Mouse (Mus musculus) heart, adult 11 months (tissue): ENCODE results near the gene A030014E15Rik.
"Not testable (repeated sequence)": the region's sequence is repeated elsewhere in the genome, so short reads cannot be mapped to it uniquely, and the experiment has no call there.

Source experiments
- DNase-seq: peaks from one replicate; pipeline ENCODE4 v3.0.0; 2022

A030014E15Rik gene

DNA sequence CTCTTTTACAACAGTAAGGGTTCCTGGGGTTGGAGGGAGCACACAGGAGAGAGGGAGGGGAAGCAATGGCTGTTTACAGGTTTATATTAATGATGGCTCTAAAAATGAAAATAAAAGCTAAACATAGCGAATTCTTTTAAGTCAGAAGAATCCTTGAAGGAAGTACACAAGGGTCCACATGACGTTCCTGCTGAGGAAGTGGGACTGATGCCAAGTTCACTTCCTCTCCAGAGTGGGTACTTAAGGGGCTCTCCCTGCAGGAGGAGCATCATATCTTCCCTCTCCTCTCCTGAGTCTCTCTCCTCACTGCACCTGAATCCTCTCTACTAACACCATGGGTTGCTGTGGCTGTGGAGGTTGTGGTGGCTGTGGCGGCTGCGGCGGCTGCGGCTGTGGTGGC is at the start of gene A030014E15Rik:
Gene A030014E15Rik, plus strand, starts transcription at position 268 of the 400 bp plus-strand sequence.
- peak; percentile 90 for DNase-seq

DNA sequence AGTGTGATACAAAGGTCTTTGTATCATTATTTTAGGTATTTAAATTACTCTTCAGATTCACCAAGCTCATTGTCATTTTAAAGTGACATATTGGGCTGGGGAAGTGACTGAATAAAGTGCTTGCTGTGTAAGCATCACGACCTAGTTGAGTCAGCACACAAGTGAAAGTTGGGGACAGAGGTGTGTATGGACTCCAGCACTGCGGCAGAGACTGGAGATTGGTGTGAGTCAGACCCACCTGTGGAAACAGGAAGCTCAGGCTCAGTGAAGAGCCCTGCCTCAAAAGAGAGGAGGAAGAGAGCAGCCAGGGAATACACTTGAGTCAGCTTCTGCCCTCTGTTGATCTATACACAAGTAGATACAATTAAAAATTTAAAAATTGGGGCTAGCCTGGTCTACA is 45.5 kb upstream of the A030014E15Rik start:
- no peak for DNase-seq

DNA sequence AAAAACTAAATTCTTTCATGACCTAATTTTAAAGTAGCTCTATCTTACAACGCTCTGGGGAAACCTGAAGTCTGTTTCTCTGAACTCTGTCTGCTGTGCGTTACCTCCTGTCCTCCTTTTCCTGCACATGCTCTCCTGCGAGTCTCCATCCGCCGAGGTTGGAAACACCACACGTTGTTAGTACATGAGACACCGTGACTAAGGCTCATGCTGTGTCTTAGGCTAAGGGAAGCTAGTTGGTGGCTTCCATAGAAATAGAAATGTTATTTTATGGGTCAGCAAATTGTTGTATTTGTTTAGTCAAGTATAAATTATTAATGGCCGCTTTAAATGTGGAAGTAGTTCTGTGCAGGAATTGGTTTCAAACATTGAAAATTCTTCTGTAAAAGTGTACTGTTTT is 44.5 kb upstream of the A030014E15Rik start:
- no peak for DNase-seq

DNA sequence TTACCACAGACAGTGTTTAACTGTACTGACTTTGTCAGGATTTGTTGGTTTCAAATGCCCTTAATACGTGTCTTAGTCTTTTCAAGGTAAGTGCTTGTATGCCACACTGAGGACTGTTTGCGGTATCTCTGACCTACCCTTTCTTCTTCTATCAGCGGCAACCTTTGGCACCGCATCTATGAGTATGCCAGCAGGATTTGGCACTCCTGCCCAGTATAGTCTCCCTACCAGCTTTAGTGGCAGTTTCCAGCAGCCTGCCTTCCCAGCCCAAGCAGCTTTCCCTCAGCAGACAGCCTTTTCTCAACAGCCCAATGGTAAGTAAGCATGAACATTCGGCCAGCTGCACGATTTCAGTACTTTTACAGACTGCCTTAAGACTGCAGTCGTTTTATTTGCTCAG is 31.4 kb upstream of the A030014E15Rik start:
- no peak for DNase-seq

DNA sequence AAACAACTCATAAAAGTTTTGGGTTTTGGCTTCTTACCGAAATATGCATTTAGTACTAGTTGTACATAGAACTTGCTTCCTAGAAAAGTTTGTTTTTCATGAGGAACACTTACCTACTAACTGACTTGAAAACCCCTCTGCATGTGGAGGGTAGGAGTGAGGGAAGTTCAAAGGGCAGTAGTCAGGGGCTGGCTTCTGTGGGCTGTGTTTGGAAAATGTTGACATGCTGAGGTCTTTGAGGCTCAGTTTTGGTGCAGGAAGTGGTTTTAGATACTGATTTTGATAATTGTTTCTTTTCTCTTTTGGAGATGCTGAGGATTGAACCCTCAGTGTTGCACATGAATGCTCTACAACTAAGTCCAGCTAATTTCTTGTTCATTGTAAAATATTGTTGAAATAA is 24.1 kb upstream of the A030014E15Rik start:
- DNase-seq, result no peak

DNA sequence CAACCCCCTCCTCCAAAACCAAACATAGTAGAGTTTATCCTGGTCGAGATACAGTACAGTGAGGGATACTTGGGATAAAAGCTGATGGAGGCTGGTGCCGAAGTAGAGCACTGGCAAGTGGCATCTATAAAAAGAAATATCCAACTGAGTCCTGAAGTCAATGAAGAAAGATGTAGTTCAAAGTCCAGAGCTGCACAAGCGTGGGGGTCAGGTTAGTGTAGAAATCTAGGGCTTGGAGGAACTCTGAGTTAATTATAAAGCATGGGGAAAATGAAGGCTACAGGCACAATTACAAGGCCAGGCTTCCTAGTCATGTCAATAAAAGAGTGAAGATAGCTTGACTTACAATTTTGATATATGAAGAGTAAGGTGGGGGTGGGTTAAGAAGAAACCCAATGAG is 23.5 kb upstream of the A030014E15Rik start:
- DNase-seq, result no peak

DNA sequence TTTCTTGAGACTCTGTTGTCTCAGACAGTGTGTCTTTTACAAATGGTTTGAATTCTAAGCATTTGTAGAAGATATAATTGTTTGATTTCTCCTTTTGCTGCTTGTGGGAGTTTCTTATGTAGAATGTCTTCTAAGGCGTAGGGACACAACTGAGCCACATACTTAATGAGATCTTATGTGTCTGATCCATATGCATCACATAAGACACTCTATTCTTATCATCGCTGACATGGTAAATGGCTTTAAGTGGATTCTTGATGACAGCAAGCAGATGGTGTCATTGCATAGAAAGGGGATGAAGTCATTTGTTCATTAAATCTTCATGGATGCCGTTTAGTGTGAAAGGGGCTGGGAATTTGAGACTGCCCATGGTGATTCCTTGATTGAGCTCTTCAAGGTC is 18.8 kb upstream of the A030014E15Rik start:
- no peak for DNase-seq

DNA sequence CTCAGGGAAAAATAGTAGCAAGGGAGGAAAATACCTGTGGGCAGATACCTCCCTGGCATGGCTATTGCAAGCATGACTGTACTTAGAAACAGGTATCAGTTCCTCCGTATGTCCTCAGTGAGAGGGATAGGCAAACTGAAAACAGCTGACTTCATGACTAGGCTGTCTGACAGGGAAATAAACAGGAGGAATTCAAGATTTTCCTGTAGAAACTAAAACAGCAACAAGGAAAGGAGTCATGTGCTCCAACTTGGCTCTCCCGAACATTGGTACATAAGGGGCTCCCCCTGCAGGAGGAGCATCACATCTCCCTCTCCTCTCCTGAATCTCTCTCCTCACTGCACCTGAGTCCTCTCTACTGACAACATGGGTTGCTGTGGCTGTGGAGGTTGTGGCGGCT is 11.7 kb upstream of the A030014E15Rik start, which contains the start of gene A030005L19Rik:
Gene A030005L19Rik, plus strand, starts transcription at position 301 of the 400 bp plus-strand sequence.
- DNase-seq, result no peak

DNA sequence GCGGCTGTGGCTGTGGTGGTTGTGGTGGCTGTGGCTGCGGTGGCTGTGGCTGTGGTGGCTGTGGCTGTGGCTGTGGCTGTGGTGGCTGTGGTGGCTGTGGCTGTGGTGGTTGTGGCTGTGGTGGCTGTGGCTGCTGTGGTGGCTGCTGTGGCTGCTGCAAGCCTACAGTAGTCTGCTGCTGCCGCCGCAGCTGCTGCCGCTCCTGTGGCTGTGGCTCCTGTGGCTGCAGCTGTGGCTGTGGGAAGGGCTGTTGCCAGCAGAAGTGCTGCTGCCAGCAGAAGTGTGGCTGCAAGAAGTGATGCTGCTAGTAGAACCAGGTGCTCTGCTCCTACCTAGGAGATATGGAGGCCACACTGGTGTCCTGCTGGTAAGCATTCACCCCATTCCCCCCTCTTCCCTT is 11.3 kb upstream of the A030014E15Rik start:
- DNase-seq, result not testable (repeated sequence)

DNA sequence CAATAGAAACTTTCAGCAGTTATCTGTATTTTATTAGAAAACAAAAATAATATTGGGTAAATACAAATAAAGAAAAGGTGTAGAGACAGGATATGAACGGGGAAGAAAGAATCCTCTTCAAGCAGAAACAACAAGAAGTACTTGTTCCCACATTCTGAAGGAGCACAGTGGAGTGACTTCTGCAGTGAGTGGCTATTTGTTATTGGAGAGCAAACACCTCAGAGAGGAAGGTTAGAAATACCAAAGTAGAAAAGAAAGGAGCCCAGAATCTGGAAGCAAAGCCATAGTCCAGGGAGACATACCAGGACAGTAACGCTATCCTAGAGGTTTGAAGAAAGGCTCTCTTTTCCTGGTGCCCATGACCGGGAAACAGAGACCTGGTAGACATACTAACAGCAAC is 5.8 kb downstream of the A030014E15Rik start:
- not testable (repeated sequence) for DNase-seq

DNA sequence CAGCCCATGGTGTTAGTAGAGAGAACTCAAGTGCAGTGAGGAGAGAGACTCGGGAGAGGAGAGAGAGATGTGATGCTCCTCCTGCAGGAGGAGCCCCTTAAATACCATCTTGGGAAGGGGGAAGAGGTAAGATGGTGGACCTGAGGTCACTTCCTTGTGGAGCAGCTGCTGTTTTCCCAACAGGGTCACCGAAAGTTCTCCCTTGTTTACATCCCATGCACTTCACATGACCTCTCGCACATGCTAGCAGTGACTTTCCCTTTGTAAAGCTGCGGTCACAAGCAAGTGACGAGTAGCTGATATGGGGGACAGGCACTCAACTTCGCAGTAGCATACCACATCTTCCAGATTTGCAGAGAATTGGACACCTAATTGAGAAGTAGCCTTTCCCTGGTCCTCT is 6.6 kb downstream of the A030014E15Rik start, which contains the start of gene Gm6217:
Gene Gm6217, minus strand, starts transcription at position 74 of the 400 bp plus-strand sequence.
- not testable (repeated sequence) for DNase-seq

DNA sequence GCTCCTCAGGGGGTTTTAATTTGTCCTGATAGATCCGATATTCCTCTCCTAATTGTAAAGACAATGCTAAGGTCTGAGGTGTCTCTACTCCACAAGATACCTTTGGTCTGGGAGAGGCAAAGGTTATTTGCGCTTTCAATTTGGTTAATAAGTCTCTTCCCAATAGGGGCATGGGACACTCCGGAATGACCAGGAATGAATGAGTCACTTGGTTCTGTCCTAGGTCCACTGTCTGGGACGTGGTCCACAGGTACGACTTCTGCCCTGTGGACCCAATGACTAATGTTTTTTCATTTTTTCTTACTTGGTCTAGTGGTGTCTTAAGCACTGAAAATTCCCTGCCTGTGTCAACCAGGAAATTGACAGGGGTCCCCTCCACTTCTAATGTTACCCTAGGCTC is 13.9 kb downstream of the A030014E15Rik start:
- peak; percentile 67 for DNase-seq

DNA sequence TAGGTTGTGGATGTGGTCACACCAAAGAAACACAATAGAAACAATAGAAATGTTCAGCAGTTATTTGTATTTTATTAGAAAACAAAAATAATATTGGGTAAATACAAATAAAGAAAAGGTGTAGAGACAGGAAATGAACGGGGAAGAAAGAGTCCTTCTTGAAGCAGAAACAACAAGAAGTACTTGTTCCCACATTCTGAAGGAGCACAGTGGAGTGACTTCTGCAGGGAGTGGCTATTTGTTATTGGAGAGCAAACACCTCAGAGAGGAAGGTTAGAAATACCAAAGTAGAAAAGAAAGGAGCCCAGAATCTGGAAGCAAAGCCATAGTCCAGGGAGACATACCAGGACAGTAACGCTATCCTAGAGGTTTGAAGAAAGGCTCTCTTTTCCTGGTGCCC is 17.8 kb downstream of the A030014E15Rik start:
- DNase-seq, result not testable (repeated sequence)

DNA sequence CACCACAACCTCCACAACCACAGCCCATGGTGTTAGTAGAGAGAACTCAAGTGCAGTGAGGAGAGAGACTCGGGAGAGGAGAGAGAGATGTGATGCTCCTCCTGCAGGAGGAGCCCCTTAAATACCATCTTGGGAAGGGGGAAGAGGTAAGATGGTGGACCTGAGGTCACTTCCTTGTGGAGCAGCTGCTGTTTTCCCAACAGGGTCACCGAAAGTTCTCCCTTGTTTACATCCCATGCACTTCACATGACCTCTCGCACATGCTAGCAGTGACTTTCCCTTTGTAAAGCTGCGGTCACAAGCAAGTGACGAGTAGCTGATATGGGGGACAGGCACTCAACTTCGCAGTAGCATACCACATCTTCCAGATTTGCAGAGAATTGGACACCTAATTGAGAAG is 18.6 kb downstream of the A030014E15Rik start, which contains the start of gene A030003K21Rik:
Gene A030003K21Rik, minus strand, starts transcription at position 94 of the 400 bp plus-strand sequence.
- DNase-seq, result not testable (repeated sequence)

DNA sequence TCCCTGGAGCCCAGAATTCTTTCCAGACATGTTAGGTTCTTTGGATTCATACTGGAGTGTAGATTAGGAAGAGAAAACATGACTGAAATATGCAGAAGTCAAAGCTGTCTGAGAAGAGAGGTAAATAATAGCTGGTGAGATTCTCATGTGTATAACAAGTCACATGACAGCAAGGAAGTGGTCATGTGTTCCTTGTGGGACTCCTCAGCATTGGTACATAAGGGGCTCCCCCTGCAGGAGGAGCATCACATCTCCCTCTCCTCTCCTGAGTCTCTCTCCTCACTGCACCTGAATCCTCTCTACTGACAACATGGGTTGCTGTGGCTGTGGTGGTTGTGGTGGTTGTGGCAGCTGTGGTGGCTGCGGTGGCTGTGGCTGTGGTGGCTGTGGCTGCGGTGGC is 21.3 kb downstream of the A030014E15Rik start:
- not testable (repeated sequence) for DNase-seq

DNA sequence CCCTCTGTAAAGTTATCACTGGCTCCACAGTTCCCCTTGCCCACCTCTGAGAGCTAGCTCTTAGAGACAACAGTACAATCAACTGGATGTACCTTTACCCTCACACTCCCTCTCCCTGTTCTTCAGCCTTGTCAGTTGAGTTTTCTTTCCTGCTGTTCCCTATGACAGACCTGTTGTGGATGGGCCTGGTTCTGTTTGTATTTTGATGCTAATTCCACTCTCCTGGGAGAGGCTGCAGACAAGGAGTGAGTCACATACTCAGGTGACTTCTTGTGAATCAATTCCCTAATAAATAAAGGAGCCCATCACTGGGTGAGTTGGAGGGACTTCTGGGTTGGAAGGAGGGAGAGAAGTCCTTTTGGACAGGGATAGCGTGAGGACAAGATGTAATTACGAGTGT is 23.9 kb downstream of the A030014E15Rik start:
- no peak for DNase-seq

DNA sequence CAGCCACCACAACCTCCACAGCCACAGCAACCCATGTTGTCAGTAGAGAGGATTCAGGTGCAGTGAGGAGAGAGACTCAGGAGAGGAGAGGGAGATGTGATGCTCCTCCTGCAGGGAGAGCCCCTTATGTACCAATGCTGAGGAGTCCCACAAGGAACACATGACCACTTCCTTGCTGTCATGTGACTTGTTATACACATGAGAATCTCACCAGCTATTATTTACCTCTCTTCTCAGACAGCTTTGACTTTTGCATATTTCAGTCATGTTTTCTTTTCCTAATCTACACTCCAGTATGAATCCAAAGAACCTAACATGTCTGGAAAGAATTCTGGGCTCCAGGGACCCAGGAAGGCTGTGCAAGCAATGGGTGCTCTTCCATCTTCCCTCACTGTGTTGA is 31.2 kb downstream of the A030014E15Rik start, which contains the start of gene Gm7544:
Gene Gm7544, minus strand, starts transcription at position 101 of the 400 bp plus-strand sequence.
- not testable (repeated sequence) for DNase-seq

DNA sequence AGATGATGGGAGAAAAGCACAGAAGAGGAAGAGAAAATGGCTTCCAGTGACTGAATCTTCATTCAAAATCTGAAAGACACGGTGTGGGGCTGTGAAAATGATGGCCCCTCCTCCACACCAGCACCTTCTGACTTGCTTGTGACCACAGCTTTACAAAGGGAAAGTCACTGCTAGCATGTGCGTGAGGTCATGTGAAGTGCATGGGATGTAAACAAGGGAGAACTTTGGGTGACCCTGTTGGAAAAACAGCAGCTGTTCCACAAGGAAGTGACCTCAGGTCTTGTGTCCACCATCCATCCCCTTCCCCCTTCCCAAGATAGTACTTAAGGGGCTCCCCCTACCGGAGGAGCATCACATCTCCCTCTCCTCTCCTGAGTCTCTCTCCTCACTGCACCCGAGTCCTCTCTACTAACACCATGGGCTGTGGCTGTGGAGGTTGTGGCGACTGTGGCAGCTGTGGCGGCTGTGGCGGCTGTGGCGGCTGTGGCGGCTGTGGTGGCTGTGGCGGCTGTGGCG is 35.2 kb downstream of the A030014E15Rik start, which contains the start of gene Gm47955:
Gene Gm47955, plus strand, starts transcription at position 417 of the 516 bp plus-strand sequence.
- no peak for DNase-seq

DNA sequence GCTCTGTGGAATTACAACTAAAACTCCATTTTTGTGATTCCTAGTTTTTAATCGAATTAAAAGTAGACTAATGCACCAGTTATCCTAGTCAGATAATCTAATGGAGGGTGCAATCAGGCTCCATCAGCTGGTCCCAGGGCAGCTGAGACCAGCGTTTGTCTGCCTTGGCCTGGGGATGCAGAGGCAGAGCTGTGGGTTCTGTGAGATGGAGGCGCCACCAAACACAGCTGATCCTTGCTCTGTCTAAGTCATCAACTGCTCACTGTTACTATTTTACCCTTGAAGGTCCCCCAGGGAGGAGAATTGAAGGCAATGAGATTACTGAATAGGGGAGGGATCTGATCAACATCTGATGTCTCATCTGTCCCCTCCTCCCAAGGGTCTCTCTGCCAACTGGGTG is 41.7 kb downstream of the A030014E15Rik start:
- no peak for DNase-seq

DNA sequence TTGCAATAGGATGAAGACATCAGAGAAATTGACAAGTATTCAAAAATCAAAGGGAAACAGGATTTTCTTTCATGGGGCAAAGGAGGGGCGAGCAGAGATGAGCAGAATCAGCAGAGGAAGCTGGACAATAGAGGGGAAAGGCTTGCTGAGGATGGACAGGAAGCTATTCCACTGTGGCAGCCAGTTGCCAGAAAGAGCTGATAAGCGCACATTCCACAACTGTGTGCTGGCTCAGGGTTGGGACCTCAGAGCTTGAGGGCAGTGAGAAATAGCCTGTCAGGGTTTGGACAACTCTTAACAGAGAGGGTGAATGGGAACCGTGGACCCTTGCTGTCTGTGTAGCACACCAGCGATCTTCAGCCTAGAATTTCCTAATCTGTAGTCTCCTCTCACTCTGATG is 47.3 kb downstream of the A030014E15Rik start:
- peak; percentile 86 for DNase-seq

DNA sequence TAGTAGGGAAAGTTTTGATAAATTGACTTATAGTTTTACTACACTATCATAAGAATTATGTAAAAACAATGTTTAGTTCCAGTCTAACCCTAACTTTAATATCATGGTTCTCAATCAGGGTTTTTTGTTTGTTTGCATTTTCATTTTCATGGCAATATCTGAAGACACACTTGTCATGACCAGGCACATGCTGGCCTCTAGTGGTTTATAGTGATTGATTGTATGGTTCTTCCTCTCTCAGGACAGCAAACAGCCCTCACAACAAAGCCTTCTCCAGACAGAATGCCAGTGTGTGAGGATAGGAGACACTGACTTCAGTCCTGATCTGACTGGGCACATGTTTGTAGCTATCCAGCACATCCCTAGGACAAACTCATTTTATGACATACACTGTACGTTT is 48.5 kb downstream of the A030014E15Rik start:
- DNase-seq, result no peak

DNA sequence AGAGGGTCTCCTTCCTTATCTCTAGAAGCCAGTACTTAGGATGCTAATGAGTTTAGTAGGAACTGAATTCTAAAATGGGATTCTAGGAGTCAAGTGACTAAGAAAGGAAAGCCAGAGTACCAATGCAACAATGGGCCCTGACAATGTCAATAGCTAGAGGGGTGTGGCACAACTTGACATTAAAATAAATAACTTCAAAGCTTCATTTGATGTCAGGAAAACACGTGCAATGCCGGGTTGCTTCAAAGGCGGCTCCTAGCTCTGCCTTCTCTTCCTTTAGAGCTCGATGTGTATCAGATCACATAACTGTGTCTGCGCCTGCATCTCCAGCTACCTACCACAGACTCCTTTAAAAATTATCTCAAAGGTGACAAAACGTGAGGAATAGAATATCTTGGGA is 49.2 kb downstream of the A030014E15Rik start:
- no peak for DNase-seq

DNA sequence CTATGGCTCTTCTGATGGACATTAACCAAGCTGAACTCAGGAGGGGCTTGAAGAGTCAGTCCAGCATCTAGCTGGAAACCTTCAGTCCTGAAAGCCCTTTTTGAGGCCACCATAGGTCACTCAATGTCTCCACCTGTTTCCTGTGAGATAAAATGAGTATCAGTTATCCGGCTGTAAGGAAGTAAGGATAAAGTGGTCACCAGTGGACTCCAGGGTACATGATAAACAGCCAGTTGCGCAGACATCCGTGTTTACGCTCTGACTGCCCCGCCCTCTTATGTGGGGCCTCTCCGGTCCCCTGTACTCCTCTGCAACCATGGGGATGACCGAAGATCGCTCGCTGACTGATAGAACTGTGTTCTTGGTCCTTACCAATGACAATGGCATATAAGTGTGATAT is 49.6 kb downstream of the A030014E15Rik start:
- no peak for DNase-seq
